Mouse (Mus musculus): Measurements from ENCODE around the gene Rapgef4. TPM values are rescaled to one million over a fixed set of nuclear protein-coding genes. Genes with fewer than 3 reads are reported as not detected.

Rapgef4 gene
- polyA plus RNA-seq, 1 experiment from 2014 or later = 3.1 TPM

GRCm38 (mm10) chr2:72241714-72242472 lies 260.9 kb downstream of the Rapgef4 start:
- no peak overlapping the region for H3K4me3 ChIP-seq (replicated peaks)
- peaks cover 18% of the 10 kb centered on the region for H3K4me1 ChIP-seq
- H3K4me2 ChIP-seq = peak overlapping the region; percentile 39
- WGBS = 55% methylated on average over 14 of the region's 14 CpGs
- H3K9ac ChIP-seq = no peak overlapping the region
- no peak overlapping the region for H3K27ac ChIP-seq
- no peaks in the 10 kb centered on the region for H3K9me3 ChIP-seq
- no peaks in the 10 kb centered on the region for H3K36me3 ChIP-seq (replicated peaks)
- peaks cover 28% of the 10 kb centered on the region for H3K27me3 ChIP-seq
- ATAC-seq (ENCODE audit: low FRiP score) = 0 out of 2 replicates have a peak, but pooled peaks have one; percentile 23

- no peak overlapping the region for H3K4me2 ChIP-seq
- no peak overlapping the region for H3K9ac ChIP-seq
- no peak overlapping the region for H3K4me3 ChIP-seq (replicated peaks)
- peaks cover 18% of the 10 kb centered on the region for H3K4me1 ChIP-seq
- no peaks in the 10 kb centered on the region for H3K36me3 ChIP-seq (replicated peaks)
- no peak for ATAC-seq (ENCODE audit: low FRiP score)
- H3K27ac ChIP-seq = no peak overlapping the region
- H3K9me3 ChIP-seq = no peaks in the 10 kb centered on the region
- WGBS = 31% methylated on average over 12 of the region's 12 CpGs
- H3K27me3 ChIP-seq = peaks cover 34% of the 10 kb centered on the region
These were observed 262.1 kb downstream of the Rapgef4 start for GRCm38 (mm10) chr2:72242910-72243675.

- no peak overlapping the region for H3K4me2 ChIP-seq
- ATAC-seq (ENCODE audit: low FRiP score) = no peak
- H3K27ac ChIP-seq = no peak overlapping the region
- peaks cover 26% of the 10 kb centered on the region for H3K27me3 ChIP-seq
- no peak overlapping the region for H3K4me3 ChIP-seq (replicated peaks)
- H3K36me3 ChIP-seq (replicated peaks) = no peaks in the 10 kb centered on the region
- 82% methylated on average over 4 of the region's 4 CpGs for WGBS
- no peak overlapping the region for H3K9ac ChIP-seq
- no peaks in the 10 kb centered on the region for H3K9me3 ChIP-seq
- peaks cover 15% of the 10 kb centered on the region for H3K4me1 ChIP-seq
These were observed 264.6 kb downstream of the Rapgef4 start for GRCm38 (mm10) chr2:72245631-72246030.

- 87% methylated on average over 11 of the region's 11 CpGs for WGBS
- no peaks in the 10 kb centered on the region for H3K36me3 ChIP-seq (replicated peaks)
- no peaks in the 10 kb centered on the region for H3K9me3 ChIP-seq
- no peak for ATAC-seq (ENCODE audit: low FRiP score)
- peaks cover 15% of the 10 kb centered on the region for H3K4me1 ChIP-seq
- H3K4me3 ChIP-seq (replicated peaks) = no peak overlapping the region
- no peak overlapping the region for H3K27ac ChIP-seq
- no peak overlapping the region for H3K9ac ChIP-seq
- H3K4me2 ChIP-seq = no peak overlapping the region
- peaks cover 22% of the 10 kb centered on the region; the same call in 1 of the 2 replicates for H3K27me3 ChIP-seq
These were observed 265.3 kb downstream of the Rapgef4 start for GRCm38 (mm10) chr2:72246376-72246775.

- Histone ChIP-seq H3K27ac (no peak overlapping the region), H3K4me1 (peaks cover 11% of the 10 kb centered on the region), H3K27me3 (peaks cover 13% of the 10 kb centered on the region; the same call in 1 of the 2 replicates), H3K9ac (no peak overlapping the region), H3K4me2 (no peak overlapping the region), H3K4me3 (replicated peaks) (no peak overlapping the region), H3K36me3 (replicated peaks) (no peaks in the 10 kb centered on the region), H3K9me3 (no peaks in the 10 kb centered on the region)
- WGBS = 89% methylated on average over 6 of the region's 6 CpGs
- no peak for ATAC-seq (ENCODE audit: low FRiP score)
These were observed 266.8 kb downstream of the Rapgef4 start for GRCm38 (mm10) chr2:72247819-72248218.

- Histone ChIP-seq H3K27ac (no peak overlapping the region), H3K4me2 (no peak overlapping the region), H3K36me3 (replicated peaks) (no peaks in the 10 kb centered on the region), H3K27me3 (0 out of 2 replicates have a peak, but pooled peaks cover 2% of the 10 kb centered on the region), H3K4me1 (peaks cover 35% of the 10 kb centered on the region), H3K9me3 (no peaks in the 10 kb centered on the region), H3K4me3 (replicated peaks) (no peak overlapping the region), H3K9ac (no peak overlapping the region)
- ATAC-seq (ENCODE audit: low FRiP score) = 0 out of 2 replicates have a peak, but pooled peaks have one; percentile 55
- WGBS = 50% methylated on average over 18 of the region's 18 CpGs
These were observed 271.8 kb downstream of the Rapgef4 start for GRCm38 (mm10) chr2:72252510-72253505.

GRCm38 (mm10) chr2:72253882-72254281 lies 272.8 kb downstream of the Rapgef4 start:
- no peaks in the 10 kb centered on the region for H3K27me3 ChIP-seq
- WGBS = 57% methylated on average over 4 of the region's 4 CpGs
- H3K9me3 ChIP-seq = no peaks in the 10 kb centered on the region
- ATAC-seq (ENCODE audit: low FRiP score) = no peak
- H3K4me2 ChIP-seq = no peak overlapping the region
- H3K27ac ChIP-seq = peak overlapping the region; percentile 65
- peaks cover 35% of the 10 kb centered on the region for H3K4me1 ChIP-seq
- H3K4me3 ChIP-seq (replicated peaks) = no peak overlapping the region
- no peaks in the 10 kb centered on the region for H3K36me3 ChIP-seq (replicated peaks)
- no peak overlapping the region for H3K9ac ChIP-seq

GRCm38 (mm10) chr2:72254813-72255582 lies 274.0 kb downstream of the Rapgef4 start:
- peak overlapping the region; percentile 65 for H3K27ac ChIP-seq
- H3K9ac ChIP-seq = no peak overlapping the region
- H3K27me3 ChIP-seq = no peaks in the 10 kb centered on the region
- peaks cover 35% of the 10 kb centered on the region for H3K4me1 ChIP-seq
- peak; percentile 64 for ATAC-seq (ENCODE audit: low FRiP score)
- WGBS = 29% methylated on average over 14 of the region's 14 CpGs
- no peaks in the 10 kb centered on the region for H3K9me3 ChIP-seq
- no peaks in the 10 kb centered on the region for H3K36me3 ChIP-seq (replicated peaks)
- H3K4me2 ChIP-seq = peak overlapping the region; percentile 40
- H3K4me3 ChIP-seq (replicated peaks) = no peak overlapping the region

GRCm38 (mm10) chr2:72260704-72261103 lies 279.7 kb downstream of the Rapgef4 start:
- Histone ChIP-seq H3K27ac (no peak overlapping the region), H3K27me3 (no peaks in the 10 kb centered on the region), H3K4me1 (peaks cover 7% of the 10 kb centered on the region; the same call in 1 of the 2 replicates), H3K4me3 (replicated peaks) (no peak overlapping the region), H3K9me3 (no peaks in the 10 kb centered on the region), H3K4me2 (no peak overlapping the region), H3K36me3 (replicated peaks) (no peaks in the 10 kb centered on the region), H3K9ac (no peak overlapping the region)
- 86% methylated on average over 1 of the region's 1 CpGs for WGBS
- no peak for ATAC-seq (ENCODE audit: low FRiP score)

- no peak for ATAC-seq (ENCODE audit: low FRiP score)
- Histone ChIP-seq H3K4me1 (no peaks in the 10 kb centered on the region), H3K27ac (no peak overlapping the region), H3K36me3 (replicated peaks) (no peaks in the 10 kb centered on the region), H3K4me3 (replicated peaks) (no peak overlapping the region), H3K9ac (no peak overlapping the region), H3K4me2 (no peak overlapping the region), H3K27me3 (no peaks in the 10 kb centered on the region), H3K9me3 (no peaks in the 10 kb centered on the region)
- 90% methylated on average over 6 of the region's 6 CpGs for WGBS
These were observed 281.9 kb downstream of the Rapgef4 start for GRCm38 (mm10) chr2:72262814-72263480.

GRCm38 (mm10) chr2:72267390-72267789 lies 286.4 kb downstream of the Rapgef4 start:
- H3K27me3 ChIP-seq = no peaks in the 10 kb centered on the region
- no peak overlapping the region for H3K4me3 ChIP-seq (replicated peaks)
- no peak overlapping the region for H3K4me2 ChIP-seq
- ATAC-seq (ENCODE audit: low FRiP score) = no peak
- no peaks in the 10 kb centered on the region for H3K36me3 ChIP-seq (replicated peaks)
- no peaks in the 10 kb centered on the region for H3K4me1 ChIP-seq
- no peak overlapping the region for H3K27ac ChIP-seq
- H3K9me3 ChIP-seq = no peaks in the 10 kb centered on the region
- 93% methylated on average over 6 of the region's 6 CpGs for WGBS
- no peak overlapping the region for H3K9ac ChIP-seq

Measured in forebrain, embryonic 12.5 days (tissue).